Mouse (Mus musculus): ENCODE results near the gene Tjp2.

Tjp2 gene

DNA sequence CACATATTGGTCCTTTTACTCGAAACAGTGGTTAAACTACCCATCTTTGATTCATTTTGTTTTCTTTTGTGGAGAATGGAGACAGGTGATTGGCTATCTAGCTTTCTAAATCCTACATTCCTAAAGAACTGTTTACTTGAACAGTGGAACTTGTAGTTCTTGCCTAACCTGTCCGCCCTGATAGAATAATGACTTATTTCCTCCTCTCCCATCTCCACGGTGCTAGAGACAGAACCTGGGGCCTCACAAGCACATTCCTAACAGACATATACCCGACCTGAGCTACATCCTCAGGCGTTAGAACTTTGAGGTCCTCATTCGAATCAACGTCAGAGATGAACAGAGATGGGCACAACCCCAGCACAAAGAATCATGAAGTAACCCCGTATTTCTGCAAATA lies 44.4 kb downstream of the Tjp2 start:
- no peak for DNase-seq (ENCODE audit: low read depth, low spot score)

GRCm38 (mm10) chr19:24178086-24178485 lies 46.7 kb downstream of the Tjp2 start:
- no peak for DNase-seq (ENCODE audit: low read depth, low spot score)

- DNase-seq (ENCODE audit: low read depth, low spot score), result no peak
Measured at GRCm38 (mm10) chr19:24176692-24177091, 48.1 kb downstream of the Tjp2 start.

DNA sequence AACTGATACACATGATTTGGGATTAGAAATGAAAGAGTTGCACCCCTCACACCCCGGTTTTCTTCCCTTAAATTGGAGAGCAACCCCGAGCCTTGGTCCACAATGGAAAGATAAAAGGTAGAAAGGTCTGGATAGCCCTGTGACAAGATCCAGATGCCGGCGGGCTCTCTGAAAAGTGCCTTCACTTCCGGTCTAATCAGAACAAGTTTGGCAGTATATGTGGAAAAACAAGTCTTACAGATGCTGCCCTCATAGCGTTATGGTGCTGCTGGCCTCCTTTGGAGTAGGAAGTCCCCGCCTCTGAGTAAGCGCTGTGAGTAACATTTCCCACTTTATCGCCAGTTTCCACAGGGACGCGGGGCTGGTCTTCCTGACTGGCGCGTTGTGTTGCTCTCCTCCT lies 49.9 kb downstream of the Tjp2 start:
- no peak for DNase-seq (ENCODE audit: low read depth, low spot score)

GRCm38 (mm10) chr19:24173608-24174523 lies 51.0 kb downstream of the Tjp2 start:
- peak; percentile 70 for DNase-seq (ENCODE audit: low read depth, low spot score)

DNA sequence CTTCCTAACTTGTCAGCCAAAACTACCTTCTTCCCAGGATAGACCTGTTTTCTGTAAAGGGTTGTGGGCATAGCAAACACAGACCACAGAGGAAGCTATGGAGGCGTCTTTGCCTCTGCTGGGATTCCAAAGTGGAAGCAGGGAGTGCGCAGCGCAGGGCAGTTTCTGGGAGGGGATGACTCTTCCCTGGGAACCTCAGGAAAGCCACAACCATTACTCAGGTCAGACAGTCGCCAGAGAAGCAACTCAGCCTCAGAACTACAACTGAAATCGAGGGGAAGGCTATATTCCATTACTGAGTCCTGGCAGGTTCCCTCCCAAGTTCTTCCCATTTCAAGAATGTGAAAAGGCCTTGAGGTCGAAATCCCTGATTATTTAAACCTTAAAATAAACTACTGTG lies 51.8 kb downstream of the Tjp2 start:
- DNase-seq (ENCODE audit: low read depth, low spot score), result no peak

- no peak for DNase-seq (ENCODE audit: low read depth, low spot score)
Measured at GRCm38 (mm10) chr19:24168531-24168930, 56.3 kb downstream of the Tjp2 start.

DNA sequence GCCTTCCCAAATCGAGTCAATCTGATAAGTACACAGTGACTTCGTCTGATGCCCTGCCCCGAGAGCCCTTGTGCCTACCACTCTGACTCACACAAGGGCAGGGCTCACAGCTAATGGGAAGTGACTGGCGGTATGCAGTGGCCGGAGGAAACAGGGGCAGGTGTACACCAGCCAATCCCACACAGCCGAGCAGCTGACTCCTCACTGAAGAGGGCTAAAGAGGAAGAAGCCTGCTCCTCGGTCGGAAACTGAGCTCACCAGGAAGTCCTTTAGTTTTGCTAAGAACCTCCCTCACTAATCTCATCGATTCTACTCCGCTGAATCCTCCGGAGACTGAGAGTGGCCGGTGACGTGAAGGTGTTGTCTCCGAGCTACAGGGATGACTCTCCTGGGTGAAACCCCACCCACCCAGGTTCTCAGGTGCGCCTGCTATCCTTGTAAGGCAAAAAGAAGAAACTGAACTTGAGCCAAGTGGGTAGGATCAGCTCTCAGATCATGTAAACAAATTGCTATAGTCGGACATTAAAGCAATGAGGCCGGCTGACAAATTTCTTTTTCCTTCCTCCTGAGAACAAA lies 58.2 kb downstream of the Tjp2 start:
- DNase-seq (ENCODE audit: low read depth, low spot score), result no peak

GRCm38 (mm10) chr19:24163974-24164373 lies 60.9 kb downstream of the Tjp2 start:
- no peak for DNase-seq (ENCODE audit: low read depth, low spot score)

GRCm38 (mm10) chr19:24160460-24160859 lies 64.4 kb downstream of the Tjp2 start:
- peak; percentile 53 for DNase-seq (ENCODE audit: low read depth, low spot score)

DNA sequence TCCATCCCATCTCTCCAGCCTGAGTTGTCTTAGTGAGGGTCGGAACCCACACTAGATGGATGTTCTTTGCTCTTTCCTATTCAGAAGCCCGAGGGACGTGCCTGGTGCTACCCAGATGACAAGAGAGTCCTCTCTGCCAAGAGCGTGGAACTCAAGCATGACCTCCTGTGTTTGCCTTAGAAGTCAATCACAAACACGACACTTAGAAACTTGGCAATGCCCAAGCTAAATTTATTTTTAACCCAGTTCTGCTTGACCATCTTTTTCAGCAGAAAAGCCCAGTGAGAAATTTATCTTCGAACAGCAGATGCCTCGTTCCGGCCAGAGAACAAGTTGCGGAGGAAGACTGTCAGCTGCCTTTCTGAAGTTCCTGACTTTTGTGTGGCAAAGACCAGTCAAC lies 65.1 kb downstream of the Tjp2 start:
- DNase-seq (ENCODE audit: low read depth, low spot score), result no peak

GRCm38 (mm10) chr19:24159334-24159733 lies 65.5 kb downstream of the Tjp2 start:
- no peak for DNase-seq (ENCODE audit: low read depth, low spot score)

GRCm38 (mm10) chr19:24156067-24156455 lies 68.8 kb downstream of the Tjp2 start:
- no peak for DNase-seq (ENCODE audit: low read depth, low spot score)

DNA sequence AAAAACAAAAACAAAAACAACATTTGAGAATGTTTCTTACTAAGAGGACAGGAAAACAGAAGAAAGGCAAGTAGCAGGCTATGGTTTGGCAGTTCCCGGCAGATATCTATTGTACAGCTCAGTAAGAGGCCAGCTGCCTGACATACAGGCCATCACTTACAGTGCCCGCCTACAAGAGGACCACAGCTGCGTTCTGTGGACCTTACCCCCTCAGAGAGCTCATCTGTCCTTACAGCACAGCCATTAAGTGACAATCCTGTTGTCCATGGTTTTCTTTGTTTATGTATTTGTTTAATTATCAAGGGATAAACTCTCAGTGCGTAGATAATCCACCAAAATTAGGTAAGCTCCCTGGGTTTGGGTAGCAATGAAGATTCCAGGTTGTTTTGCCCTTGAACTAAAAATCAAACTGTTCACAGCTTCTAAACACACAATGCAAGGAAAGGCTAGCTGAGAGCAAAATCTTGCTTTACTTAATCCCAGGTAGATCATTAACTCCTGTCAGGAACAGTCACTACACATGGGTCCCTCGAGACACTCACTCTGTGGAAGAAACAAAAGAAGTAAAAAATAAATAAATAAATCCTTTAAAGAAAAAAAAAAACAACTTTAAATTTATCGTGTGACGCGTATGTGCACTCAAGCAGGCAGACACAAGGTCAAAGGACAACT lies 69.3 kb downstream of the Tjp2 start:
- no peak for DNase-seq (ENCODE audit: low read depth, low spot score)

DNA sequence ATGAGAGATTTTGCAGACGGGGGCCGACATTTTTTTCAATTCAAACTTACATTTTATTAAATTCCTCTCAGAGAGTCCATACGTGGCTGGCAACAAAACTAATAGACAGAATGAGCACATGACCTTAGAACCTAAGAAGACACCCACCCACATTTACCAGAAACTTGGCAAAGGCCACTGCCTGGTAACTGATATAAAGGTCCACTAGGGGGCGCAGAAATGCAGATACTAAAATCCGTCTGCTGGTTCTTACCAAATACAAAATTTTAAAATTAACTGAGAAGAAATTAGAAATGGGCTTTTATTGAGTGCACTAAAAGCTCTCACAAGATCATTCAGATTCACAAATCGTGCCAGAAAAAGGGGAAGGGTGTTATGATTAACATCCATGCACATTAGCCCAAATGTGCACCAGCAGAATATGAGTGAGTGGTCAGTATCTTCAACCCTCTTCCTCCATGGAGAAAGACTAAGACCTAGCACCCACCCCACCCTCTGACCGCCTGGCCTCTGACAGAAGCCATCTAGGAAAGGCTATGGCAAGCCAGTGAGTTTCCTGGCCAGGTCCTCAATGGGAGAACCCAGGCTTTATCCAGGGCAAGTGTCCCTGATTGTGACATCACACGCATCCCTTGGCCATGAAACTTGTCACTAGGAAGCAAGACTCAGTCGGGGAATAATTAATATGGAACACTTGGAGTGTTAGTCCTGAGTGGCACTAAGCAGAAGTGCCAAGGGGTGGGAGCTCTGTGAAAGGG lies 71.4 kb downstream of the Tjp2 start:
- no peak for DNase-seq (ENCODE audit: low read depth, low spot score)

GRCm38 (mm10) chr19:24144009-24144408 lies 80.8 kb downstream of the Tjp2 start:
- no peak for DNase-seq (ENCODE audit: low read depth, low spot score)

- DNase-seq (ENCODE audit: low read depth, low spot score), result peak; percentile 54
Measured at GRCm38 (mm10) chr19:24142621-24143061, 82.2 kb downstream of the Tjp2 start.

- no peak for DNase-seq (ENCODE audit: low read depth, low spot score)
Measured at GRCm38 (mm10) chr19:24140298-24140697, 84.5 kb downstream of the Tjp2 start.

- DNase-seq (ENCODE audit: low read depth, low spot score), result no peak
Measured at GRCm38 (mm10) chr19:24137392-24137791, 87.4 kb downstream of the Tjp2 start.

GRCm38 (mm10) chr19:24134991-24135390 lies 89.8 kb downstream of the Tjp2 start:
- DNase-seq (ENCODE audit: low read depth, low spot score), result no peak

DNA sequence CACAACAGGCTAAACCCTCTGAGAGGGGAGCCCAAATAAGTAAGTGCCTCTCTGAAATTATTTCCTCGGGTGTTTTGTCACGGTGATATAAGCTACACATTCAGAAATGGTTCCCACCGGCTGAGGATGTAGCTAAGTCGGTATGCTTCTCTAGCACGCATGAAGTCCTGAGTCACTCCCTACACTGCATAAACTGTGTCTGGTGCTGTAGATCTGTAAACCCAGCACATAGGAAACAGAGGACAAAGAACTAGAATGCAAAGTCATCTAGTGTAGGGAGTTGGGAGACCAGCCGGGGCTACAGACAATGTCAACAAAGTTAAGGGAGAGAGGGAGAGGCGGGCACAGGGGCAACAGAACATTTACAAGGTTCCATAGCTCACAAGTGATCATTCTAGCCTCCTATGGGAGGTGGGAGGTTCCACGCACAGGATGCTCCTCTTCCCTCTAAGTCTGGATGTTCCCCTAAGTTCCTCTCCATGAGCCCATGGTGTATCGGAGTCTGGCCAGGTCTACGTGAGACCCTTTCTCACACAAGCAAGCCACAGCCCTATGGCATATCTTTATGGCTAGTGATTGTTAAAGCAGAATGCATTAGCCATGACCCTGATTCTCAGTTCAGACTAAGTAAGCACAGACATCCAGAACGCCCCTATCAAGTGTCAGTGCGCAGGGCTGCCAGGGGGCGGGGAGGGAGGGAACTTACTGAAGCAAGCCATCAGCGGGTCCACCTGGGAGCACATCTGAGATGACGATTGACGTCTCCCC lies 90.5 kb downstream of the Tjp2 start:
- no peak for DNase-seq (ENCODE audit: low read depth, low spot score)
